ENCODE assay signal across 25 mouse cellular contexts in the genomic region with DNA sequence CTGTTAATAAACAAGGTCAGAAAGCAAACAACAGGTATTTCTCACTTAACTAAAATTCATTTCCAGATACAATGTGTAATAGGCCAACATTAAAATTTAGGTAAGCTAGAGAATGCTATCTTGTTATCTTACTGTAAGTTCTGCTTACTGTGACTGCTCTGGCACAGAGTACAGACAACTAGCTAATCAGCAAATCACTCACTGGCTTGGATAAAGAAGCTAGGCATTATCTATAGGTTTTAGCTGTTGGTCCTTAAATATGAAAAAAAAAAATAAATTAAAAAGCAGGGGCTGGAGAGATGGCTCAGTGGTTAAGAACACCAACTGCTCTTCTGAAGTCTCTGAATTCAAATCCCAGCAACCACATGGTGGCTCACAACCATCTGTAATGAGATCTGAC.
"Had no signal": no experiment of that assay in that cellular context is flagged by ENCODE, and none has a peak within 500 bp of the region (broad histone marks: within the 10 kb centered on the region; RNA-seq: fewer than 3 reads in every experiment).

No protein-coding gene starts in this region.

- H3K27me3 ChIP-seq: heart, embryonic 13.5 days; heart, embryonic 15.5 days; hindbrain, embryonic 13.5 days; hindbrain, embryonic 15.5 days; kidney, embryonic 15.5 days; limb, embryonic 13.5 days; limb, embryonic 15.5 days; liver, embryonic 12.5 days had no signal

- H3K9me3 ChIP-seq: heart, embryonic 13.5 days; heart, embryonic 15.5 days; hindbrain, embryonic 13.5 days; hindbrain, embryonic 15.5 days; kidney, embryonic 15.5 days; limb, embryonic 13.5 days; limb, embryonic 15.5 days; liver, embryonic 12.5 days had no signal

- H3K4me1 ChIP-seq: heart, embryonic 13.5 days; heart, embryonic 15.5 days; hindbrain, embryonic 13.5 days; hindbrain, embryonic 15.5 days; kidney, embryonic 15.5 days; limb, embryonic 13.5 days; limb, embryonic 15.5 days; liver, embryonic 12.5 days had no signal

- ATAC-seq: hindbrain, postnatal 0 days; liver, embryonic 12.5 days had no signal

- H3K9ac ChIP-seq: heart, embryonic 13.5 days; heart, embryonic 15.5 days; hindbrain, embryonic 13.5 days; hindbrain, embryonic 15.5 days; kidney, embryonic 15.5 days; limb, embryonic 13.5 days; limb, embryonic 15.5 days; liver, embryonic 12.5 days had no signal

- H3K4me2 ChIP-seq: heart, embryonic 11.5 days; heart, embryonic 13.5 days; heart, embryonic 15.5 days; hindbrain, embryonic 13.5 days; hindbrain, embryonic 15.5 days; kidney, embryonic 15.5 days; limb, embryonic 13.5 days; limb, embryonic 15.5 days; liver, embryonic 12.5 days had no signal

- H3K4me3 ChIP-seq: heart, adult 2 months; heart, embryonic 13.5 days; heart, embryonic 15.5 days; hindbrain, embryonic 13.5 days; hindbrain, embryonic 15.5 days; kidney, embryonic 15.5 days; limb, embryonic 13.5 days; limb, embryonic 15.5 days; liver, embryonic 12.5 days had no signal

- H3K27ac ChIP-seq: heart, adult 2 months; heart, embryonic 13.5 days; heart, embryonic 15.5 days; hindbrain, embryonic 13.5 days; hindbrain, embryonic 15.5 days; hindbrain, postnatal 0 days; kidney, embryonic 15.5 days; kidney, postnatal 0 days; limb, embryonic 13.5 days; limb, embryonic 15.5 days; liver, embryonic 12.5 days had no signal

- DNase-seq: gastrocnemius, postnatal 14 days; gastrocnemius, postnatal 36 days; heart, adult 11 months; heart, adult 2 months; heart, postnatal 14 days; heart, postnatal 36 days; kidney, adult 11 months; kidney, adult 2 months; kidney, adult 9 months; kidney, postnatal 14 days; kidney, postnatal 36 days; layer of hippocampus, adult 9-11 months; layer of hippocampus, postnatal 36 days; left cerebral cortex, postnatal 4 days had no signal
